Mouse (Mus musculus): ENCODE data around the gene Gpx4.
"Not testable (repeated sequence)": the region's sequence is repeated elsewhere in the genome, so short reads cannot be mapped to it uniquely, and the experiment has no call there.

The Gpx4 gene

DNA sequence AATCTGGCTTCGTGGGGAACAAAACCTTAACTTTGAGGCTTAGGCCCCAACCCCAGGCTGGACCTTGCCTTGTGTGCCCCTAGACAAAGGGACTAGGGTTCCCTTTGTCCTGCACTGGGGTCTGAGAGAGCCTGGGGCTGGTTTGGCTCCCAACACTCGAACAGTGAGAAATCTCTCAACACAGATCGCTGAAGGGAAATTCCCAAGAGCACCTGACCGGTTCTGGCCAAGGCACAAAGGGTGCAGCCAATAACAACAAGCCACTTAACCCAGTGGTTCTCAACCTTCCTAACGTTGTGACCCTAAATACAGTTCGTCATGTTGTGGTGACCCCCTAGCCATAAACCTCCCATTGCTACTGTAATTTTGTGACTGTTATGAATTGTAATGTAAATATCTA lies 3.3 kb downstream of the Gpx4 start:
- no peak for DNase-seq (ENCODE audit: low spot score in 2 of 2)

DNA sequence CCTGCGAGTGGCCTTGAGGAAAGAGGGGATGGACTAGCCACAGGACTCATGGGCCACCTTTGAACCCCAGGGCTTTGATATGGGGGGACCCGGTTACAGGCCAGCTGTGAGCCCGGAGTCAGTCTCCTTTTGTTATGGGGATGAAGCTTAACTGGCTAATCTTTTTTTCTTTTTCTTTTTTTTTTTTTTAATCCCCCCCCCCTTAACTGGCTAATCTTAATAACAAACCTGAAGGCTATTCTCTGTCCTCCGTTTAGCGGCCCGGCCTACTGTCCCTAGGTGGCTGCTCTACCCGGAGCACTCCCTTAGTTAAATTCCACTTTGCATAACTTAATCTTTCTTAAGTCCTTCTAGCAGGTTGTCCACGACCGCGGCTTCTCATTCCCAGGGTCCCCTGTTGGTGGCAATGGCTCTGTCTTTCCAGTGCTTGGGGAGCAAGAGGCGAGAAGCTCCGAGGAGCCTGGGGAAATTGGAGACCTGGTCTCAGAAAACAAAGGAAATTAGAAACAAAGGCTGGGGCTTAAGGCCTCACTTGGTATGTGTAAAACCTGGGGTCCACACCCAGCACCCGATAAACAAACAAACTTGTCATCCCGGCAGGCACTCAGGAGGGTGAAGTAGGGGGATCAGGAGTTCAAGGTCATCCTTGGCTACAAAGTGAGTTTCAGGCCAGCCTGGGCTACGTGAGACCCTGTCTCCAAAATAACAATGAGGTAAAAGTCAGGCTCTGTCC lies 4.1 kb downstream of the Gpx4 start:
- DNase-seq (ENCODE audit: low spot score in 2 of 2), result no peak

DNA sequence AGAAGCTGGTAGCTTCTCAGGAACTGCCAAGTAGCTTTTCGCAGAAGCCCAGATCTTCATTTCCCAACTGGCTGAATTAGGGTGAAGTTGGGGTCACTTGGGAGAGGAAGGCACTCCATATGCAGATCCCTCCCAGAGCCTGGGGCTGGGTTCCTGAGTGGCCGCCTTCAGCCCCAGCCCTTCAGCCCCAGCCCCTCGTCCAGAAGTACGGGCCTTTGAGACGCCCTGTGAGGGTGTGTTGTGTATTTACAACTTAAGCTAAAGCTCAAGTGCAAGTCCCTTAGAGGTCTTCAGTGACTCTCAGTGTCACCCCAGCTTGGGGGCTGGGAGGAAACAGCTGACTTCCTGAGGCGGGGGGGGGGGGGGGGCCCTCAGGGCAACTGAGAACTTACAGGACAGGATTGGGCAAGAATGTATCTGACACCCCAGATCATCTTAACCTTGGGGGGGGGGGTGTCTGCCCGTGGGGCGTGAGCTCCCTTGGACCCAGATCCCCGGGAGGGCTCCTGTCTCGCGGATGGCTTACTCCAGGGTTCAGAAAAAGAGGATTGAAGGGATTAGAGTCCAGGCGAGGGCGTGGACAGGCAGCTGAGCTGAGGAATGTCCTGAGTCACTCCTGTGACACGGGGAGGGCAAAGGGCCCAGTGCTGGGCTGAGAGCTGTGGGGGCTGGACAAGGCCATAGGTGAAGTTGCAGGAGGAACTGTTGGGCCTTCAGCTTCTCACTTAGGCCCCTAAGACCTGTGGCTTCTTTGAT lies 4.8 kb downstream of the Gpx4 start:
- DNase-seq (ENCODE audit: low spot score in 2 of 2), result peak in 1 of 2 experiments; percentile 76

DNA sequence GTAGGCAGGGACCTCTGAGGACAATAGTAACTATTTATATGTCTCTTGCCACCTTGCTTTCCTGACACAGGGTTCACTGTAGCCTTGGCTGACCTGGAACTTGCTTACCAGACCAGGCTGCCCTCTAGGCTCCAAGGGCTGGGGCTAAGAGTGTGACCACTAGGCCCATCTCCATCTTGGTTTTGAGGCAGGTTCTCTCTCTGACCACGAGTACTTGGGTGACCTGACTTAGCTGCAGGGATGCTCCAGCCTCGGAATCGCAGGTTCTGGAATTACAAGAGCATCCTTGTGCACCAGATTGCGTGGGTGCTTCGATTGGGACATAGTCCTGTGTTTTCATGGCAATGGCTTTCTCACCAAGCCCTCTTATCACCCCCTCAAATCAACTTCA lies 5.4 kb downstream of the Gpx4 start:
- no peak for DNase-seq (ENCODE audit: low spot score in 2 of 2)

DNA sequence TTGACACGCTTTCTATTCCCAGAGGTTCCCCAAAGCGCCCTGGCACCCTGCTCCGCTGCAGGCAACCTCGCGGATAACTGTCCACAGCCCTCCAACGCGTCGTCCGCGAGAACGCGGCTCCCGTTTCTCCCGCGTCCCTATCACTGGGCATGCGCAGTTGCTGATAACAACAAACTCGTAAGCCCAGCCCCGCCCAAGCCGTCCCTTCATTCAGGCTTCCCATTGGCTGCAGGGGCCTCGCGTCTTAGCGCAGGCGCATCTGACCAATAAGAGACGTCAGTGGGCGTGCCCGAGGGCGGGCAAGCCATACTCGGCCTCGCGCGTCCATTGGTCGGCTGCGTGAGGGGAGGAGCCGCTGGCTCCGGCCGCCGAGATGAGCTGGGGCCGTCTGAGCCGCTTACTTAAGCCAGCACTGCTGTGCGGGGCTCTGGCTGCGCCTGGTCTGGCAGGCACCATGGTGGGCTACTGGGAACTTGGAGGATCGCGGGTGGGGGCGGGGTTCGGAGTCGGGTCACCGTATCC lies 6.4 kb downstream of the Gpx4 start:
- peak; percentile 99 to 100 for DNase-seq (ENCODE audit: low spot score in 2 of 2)

DNA sequence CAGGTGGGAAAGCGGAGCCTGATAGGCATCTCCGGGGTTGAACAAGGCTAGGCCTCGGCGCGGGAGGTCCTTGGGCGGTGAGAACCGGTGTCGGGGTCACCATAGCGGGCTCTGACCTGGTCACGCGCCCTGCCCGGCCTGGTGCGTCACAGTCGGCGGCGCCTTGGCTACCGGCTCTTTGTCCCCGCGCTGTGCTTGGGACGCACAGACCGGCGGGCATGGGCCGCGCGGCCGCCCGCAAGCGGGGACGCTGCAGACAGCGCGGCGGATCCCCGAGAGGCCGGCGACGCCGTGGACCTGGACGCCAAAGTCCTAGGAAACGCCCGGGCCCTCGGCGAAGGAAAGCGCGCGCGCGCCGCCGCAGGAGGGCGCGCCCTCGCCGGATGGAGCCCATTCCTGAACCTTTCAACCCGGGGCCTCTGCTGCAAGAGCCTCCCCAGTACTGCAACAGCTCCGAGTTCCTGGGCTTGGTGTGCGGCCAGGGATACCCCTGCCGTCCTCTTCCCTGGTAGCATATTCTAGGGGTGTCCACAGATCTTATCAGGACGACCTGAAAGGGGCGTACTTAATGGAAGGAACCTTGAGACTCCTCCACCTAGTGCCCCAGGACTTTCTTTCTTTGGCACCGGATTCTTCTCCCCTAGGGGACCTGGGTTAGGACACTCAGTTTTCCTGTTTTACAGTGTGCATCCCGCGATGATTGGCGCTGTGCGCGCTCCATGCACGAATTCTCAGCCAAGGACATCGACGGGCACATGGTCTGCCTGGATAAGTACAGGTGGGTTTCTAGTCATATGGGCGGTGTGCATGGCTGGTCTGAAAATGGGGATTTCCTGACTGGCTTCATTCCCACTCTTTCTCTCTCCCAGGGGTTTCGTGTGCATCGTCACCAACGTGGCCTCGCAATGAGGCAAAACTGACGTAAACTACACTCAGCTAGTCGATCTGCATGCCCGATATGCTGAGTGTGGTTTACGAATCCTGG lies 7.2 kb downstream of the Gpx4 start:
- DNase-seq (ENCODE audit: low spot score in 2 of 2), result peak; percentile 45 to 75

DNA sequence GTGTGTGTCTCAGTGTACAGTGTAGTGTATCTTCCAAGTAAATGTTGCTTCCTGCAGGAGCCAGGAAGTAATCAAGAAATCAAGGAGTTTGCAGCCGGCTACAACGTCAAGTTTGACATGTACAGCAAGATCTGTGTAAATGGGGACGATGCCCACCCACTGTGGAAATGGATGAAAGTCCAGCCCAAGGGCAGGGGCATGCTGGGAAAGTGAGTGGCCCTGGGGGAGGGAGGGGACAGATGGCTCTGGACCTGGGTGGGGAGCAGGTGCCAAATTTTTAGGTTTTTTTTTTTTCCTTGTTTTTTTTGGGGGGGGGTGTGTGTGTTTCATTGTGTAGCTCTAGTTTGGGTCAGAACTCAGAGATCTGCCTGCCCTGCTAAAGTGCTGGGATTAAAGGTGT lies 7.9 kb downstream of the Gpx4 start:
- DNase-seq (ENCODE audit: low spot score in 2 of 2), result not testable (repeated sequence)

DNA sequence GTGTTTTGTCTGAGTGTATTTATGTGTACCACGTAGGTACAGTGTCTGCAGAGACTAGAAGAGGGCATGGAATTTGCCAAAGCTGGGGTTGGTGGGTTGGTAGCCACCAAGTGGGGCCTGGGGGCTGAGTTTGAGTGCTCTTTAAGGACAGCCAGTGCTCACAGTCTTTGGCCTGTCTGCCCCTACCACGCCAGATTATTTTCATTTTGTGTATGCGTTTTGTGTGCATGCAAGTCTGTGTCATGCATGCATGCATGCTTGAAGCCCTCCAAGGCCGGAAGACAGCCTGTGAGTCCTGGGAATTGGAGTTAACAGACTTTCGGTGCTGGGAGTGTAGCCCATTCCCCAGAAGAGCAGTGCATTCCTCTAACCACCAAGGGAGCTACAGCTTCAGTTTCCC lies 8.4 kb downstream of the Gpx4 start:
- DNase-seq (ENCODE audit: low spot score in 2 of 2), result no peak

DNA sequence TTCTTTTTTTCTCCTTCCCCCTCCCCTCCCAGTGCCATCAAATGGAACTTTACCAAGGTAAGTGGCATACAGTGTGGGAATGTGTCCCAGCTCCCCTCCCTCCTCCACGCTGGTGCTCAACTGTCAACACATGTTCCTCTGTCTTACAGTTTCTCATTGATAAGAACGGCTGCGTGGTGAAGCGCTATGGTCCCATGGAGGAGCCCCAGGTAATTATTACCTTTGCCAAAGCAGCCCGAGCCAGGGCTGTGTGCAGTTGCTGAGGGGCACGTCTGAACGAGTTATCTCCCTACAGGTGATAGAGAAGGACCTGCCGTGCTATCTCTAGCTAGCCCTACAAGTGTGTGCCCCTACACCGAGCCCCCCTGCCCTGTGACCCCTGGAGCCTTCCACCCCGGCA lies 8.9 kb downstream of the Gpx4 start:
- no peak for DNase-seq (ENCODE audit: low spot score in 2 of 2)

DNA sequence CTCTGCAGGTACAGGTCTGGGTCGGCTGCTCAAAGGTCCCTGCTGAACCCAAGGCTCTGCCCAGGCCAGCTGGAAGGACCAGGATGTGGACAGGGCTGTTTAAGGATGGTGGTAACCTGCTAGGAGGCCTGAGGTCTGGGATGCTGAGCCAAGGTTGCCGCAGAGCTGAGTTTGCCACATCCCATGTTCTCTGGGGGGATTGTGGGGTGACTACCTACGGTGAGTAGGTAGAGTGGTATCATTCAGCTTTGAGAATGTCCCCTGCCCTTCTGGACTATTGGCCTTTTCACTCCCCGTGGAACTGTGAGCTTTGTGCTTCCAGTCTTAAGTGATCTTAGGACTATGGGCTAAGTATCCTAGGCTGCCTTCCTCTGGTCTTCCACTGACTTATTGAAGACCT lies 9.5 kb downstream of the Gpx4 start:
- no peak for DNase-seq (ENCODE audit: low spot score in 2 of 2)

DNA sequence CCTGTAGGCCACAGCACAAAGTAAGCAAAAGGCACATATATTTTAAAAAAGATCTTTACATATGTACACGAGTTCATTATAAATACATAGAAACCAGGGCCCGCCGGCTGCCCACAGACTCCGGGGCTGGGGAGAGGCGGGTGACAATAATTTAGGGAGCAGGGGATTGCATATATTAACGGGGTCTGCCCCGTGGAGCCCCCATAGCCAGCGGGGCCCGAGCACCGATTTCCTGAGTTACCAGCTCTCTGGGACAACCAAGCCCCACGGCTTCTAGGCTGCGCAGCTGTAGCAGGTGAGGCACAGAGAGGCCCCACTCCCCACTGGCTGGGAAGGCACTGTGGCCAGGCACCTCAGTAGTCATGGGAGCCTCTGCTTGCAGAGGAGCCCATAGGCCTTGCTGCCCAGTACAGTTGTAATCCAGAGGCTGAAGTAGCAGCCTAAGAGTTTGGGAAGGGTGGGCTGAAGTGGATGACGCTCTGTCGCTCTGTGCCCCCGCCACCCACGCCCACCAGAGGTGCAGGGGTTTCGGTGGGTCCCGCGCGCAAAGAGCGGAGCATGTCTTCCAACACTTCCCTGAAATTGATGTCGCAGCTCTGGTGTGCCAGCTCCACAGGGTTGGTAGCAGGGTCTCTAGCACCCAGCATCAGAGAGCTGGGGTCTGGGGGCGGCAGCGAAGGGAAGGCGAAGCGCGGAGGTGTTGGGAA lies 10.2 kb downstream of the Gpx4 start:
- DNase-seq (ENCODE audit: low spot score in 2 of 2), result no peak

DNA sequence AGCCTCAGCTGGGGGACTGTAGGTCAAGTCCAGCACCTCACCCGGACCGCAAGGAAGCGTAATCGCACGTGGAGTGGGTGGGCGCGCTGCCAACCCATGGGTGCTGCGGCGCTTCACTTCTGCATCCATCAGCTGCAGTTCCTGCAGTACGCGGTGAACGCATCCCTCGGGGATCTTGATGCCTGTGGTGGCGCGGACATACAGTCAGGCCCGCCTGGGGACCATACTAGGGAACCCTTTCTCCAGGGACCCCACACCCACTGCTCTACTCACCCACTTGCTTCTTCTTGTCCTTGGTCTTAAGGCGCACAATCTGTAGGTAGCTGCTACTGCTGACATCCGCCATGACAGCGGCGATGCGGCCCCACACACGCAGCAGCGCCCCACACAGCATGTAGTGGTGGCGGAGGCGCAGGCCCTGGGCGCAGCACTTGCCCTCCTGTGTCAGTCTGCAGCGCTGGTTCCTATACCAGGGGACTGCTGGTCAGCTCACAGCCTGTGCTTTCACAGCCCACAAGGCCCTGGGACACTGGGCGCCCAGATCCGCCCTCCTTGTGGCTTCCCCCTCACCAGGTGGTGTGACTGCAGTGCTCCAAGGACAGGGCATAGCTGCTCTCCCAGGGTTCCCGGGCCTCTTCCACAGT lies 10.8 kb downstream of the Gpx4 start:
- DNase-seq (ENCODE audit: low spot score in 2 of 2), result no peak

DNA sequence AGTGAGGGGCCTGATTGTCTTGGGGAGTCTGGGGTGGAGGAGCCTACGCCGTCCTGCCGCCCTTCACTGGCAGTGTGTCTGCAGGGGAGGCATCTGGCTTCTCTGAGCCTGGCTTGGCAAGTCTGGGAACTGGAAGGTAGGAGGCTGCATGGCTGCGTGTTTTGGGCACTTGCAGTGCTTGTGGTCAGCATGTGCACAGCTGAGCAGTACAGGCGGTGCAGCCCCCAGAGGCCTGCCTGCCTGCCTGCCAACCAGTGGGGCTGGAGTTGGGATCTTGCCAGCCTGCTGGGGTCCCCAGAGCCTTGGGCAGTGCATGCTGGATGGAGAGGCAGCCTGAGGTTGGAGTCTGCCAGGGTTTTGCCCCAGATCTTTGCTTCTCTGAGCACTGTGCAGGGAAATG lies 16.1 kb downstream of the Gpx4 start:
- DNase-seq (ENCODE audit: low spot score in 2 of 2), result peak in 1 of 2 experiments; percentile 68

DNA sequence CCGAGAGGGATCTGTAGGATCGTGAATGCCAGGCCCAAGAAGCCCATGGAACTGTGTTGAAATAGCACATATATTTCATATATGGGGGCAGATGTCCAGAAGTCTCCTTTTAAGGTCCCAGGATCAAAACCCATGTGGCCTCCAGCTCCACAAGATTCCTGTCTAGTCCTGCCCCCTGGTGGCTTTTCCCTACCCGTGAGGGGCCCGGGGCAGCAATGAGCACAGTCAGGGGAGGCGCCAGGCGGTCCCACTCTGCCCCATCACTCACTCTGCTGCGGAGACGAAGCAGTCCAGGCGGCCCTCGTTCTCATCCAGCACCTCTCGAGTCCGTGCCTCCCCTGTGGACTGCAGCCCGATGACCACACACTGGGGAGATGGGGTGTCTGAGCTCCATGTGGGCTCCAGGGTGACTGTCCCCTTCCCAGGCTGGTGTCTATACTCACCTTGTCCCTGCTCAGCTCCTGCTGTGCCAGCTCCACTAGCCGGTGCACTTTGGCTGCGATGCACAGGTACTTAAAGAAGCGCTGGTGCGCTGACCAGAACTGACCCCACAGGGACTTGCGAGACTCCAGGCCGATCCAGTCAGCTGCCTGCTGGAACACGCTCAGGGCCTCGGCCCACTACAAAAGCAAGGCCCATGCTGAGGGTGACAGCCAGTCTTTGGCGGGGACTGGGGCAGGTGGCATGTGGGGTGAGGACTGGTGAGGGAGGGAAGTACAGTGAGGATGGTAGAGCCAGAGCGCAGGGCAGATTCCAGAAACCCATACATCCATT lies 17.1 kb downstream of the Gpx4 start:
- DNase-seq (ENCODE audit: low spot score in 2 of 2), result no peak

DNA sequence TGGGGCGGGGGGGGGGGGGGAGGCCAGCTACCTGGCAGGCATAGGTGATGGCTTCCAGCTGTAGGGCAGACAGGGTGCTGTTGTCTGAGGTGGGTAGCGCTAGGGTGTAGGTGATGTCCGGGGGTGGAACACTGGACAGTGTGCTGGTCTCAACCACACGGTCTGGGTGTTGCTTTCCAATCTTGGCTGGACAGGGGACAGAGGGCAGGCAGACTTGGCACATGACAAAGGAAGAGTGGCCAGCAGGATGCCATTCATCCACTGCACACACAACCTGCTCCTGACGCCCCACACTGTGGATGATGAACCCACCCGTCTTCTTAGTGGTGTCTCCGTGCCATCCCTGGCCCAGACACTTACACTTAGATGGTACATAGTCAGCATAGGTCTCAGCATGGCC lies 22.3 kb downstream of the Gpx4 start:
- no peak for DNase-seq (ENCODE audit: low spot score in 2 of 2)

DNA sequence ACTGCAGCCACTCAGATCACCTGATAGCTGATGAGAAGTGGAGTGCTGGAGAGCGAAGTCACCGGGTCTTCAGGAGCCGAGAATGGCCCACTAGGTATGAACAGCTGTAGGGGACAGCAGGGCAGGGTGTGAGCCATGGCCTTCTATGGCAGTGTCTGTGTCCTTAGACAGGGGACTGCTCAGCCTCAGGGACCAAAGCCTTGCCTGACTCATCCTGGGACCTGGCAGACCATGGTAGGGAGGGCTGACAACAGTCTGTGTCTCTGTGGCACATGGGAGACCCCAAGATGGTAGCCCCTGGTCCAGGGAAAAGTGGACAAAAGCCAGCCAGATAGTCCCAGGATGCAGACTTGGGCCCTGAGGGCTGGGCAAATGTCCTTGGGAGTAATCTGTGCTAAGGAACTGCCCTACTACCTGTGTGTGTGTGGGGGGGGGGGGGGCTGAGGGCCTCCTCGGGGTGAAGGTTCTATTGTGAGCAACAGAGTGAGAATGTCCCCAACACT lies 23.0 kb downstream of the Gpx4 start:
- no peak for DNase-seq (ENCODE audit: low spot score in 2 of 2)

DNA sequence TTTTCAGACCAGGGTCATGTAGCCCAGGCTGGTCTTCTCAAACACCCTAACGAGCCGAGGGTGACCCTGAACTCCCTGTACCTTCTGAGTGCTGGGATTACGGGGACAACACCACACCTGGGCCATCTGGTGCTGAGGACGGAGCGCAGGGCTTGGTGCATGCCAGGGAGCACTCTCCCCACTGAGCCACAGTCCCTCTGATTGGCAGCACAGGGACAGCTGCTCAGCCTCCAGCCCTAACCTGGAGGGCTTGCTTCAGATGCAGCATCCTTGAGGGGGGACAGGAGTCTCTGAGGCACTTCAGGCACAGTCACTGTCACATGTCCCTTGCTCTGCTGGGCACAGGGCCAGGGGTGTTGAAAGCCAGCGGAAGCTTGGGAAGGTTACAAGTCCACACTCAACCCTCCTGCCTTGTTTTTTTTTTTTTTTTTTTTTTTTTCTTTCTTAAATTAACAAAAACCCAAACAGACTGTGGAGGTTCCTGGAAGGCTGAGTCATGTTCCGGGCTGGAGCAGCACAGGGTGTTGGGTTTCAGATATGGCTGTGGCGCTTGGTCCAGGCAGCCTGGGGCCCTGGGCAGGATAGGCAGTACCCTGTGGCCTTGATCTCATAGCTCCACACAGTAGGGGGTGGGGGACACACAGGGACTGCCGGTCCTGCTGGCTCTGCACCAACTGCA lies 24.0 kb downstream of the Gpx4 start:
- peak; percentile 66 to 89 for DNase-seq (ENCODE audit: low spot score in 2 of 2)

DNA sequence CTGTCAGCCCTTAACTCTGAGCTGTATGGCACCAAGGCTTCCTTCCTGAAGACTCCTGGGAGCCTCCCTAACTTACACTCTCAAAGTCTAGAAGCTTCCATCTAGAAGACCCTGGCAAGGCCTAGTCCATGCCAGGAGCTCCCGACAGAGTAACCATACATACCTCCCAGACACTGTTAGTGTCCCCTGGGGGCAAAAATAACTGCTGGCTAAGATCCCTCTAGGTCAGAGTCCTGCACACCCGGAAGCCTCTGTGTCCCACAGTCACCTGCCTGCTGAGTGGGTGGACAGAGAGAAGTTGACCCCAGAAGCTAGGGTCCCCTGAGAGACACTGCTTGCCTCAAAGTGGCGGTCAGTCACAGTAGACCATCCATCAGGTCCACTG lies 24.5 kb downstream of the Gpx4 start:
- no peak for DNase-seq (ENCODE audit: low spot score in 2 of 2)

All from urinary bladder, postnatal 36 days (tissue).